Mouse (Mus musculus) c-Kit-positive CD71-negative TER-119-negative erythroid progenitor cells, embryonic 14.5 days (primary cell): Measurements from ENCODE around the gene Abhd6.

ENCODE experiments used
- DNase-seq: peaks from one replicate; pipeline ENCODE4 v3.0.0-alpha.2; 2013; ENCODE audit warnings: low read depth

Abhd6 gene

DNA sequence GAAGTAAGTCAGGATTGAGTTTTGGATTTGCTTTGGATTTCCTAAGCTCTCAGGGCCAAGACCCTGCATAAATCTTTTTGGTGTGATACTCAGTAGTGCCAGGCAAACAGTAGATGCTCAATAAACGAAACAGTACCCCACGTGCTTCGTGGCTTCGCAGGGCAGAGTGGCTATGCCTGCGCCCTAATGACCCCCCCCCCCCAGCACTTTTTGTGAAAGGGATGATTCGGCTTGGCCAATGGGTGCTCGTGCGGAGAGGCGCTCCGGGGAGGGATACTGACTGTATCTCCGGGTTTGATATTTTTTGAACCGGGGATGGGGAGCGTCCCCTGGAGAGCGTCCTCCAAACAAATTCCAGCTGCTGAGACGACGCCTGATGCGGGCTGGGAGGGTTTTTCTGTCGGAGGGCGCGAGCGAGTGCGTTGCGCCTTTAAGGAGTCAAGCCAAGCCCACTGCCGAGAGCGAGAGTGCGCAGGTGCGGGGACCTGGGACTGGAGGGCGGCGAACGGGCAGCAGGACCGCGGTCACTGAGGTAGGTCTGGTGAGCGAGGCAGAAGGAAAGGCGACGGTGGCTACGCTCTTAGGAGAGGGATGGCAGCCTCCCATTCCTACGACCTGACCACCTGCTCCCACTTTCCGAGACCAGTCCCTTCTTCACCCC is at the start of gene Abhd6:
Gene Abhd6 (plus strand): TSS at position 471 of the 661 bp plus-strand sequence.
- DNase-seq = peak; percentile 54

DNA sequence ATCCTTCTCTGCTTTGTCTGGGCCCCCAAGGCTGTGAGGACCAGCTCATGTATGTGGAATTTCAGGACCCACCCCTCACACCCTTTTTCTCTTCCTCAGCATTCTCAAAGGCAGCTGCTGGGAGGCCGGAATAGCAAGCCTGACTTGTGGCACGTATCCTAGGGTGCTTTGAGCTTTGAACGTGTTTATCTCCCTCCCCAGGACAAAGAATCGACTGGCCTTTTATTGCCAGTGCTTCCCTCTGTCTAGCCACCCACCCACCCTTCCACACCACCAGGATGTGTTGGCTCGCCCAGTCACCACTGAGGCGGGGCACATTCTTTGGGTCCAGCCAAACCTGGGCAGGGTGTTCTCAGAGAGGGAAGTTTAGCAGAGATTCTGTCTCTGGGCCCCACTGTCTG is 48.6 kb upstream of the Abhd6 start:
- no peak for DNase-seq

DNA sequence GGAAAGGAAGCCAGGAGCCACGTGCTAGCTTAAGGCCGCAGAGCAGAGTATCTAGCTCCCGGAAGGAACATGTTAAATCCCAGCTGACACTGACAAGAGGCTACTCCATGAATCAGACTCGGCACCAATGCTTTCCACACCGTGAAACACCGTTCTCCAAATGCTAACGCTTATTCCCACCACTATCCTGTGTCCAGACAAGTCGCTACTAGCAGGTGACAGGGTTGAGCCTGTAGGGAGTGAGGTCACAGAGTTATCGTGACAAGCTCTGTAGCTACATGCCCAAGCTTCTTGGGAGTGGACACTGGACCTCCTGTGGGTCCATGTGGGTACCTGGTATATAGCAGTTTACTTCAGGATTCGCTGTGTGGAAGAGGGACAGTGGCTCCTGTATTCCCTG is 46.3 kb upstream of the Abhd6 start:
- no peak for DNase-seq

DNA sequence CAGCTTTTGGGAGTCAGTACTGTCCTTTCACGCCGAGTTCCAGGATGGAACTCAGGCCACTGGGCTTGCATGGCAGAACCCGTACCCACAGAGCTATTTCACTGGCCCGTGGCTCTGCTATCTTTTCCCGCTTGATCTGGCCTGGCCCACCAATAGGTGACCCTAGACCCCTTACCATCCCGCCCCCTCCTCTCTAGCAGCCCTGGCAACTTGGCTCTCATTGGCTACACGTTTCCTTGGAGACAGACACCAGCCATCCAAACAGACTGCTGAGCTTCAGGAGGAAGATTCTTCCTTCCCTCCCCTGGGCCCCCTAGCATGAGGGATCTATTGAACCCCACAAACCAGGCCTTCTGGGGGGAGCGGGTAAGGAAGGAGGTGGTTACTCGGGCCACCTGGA is 45.7 kb upstream of the Abhd6 start, which contains the start of gene Gm45521:
Gene Gm45521 (plus strand): TSS at position 240 of the 400 bp plus-strand sequence.
- no peak for DNase-seq

DNA sequence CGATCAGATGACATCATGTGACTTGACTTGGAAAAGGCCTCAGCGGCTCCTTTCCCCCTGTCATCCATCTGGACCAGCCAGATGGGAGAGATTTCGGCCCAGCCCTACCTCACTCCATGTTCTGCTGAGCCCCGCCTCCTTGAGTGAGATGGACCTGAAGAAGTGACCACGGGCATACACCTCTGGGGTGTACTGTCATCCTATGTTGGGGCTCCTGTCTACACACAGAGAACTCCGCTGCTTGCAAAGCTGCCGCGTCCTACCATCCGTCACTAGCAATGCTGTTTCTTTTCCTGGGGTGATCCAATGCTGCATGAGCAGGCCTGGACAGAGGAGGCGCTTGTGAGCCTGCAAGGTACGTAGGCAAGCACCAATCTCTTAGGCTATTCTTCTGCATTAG is 42.1 kb upstream of the Abhd6 start:
- no peak for DNase-seq

DNA sequence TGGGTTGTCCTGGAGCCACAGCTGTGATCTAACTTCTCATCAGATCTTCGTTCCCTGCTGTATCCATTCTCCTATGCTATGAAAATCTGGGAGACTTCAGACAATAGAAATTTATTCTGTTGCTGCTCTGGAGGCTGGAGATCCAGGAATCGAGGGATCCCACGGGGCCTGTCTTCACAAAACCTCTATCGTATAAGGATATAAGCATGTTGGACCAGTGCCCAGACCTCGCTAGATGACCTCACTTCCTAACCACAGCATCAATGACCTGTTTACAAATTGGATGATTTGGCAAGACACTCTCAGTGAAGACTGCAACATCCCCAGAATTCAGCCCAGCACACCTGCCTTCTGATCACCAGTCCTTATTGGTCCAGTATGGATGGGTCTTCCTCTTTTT is 41.0 kb upstream of the Abhd6 start:
- DNase-seq = no peak

DNA sequence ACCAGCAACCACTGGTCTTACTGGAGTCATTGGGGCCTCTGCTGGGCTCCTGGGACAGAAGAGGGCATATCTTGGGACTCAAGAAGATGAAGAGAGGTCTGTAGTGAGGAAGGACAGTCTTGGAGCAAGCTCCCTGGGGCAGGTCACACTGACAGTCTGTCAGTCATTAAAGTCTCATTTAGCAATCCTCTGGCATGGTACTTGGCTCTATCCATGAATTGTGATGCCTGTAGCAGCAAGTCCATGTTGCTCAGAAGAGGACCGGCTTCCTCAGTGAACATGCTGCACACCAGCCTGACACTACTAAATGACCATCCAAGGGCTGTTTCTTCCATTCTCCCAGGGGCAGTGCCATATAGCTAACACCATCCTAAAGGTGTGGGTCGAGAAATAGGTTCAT is 40.1 kb upstream of the Abhd6 start:
- DNase-seq = no peak

DNA sequence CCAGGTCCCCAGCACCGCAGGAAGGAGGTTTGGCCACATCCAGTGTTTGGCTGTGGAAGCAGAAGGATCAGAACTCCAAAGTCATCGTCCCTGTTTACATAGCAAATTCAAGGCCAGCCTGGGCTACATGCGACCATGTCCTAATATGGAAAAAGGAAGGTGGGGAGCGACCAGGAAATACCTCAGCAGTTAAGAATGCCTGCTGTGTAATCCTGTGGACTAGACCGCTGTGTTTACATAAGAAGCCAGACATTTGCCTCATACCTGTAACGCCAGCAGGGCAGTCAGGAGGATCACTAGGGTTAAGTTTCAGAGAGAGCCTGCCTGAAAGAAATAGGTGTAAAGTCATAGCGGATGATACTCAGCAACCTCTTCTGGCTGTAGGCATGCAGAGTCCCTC is 39.5 kb upstream of the Abhd6 start:
- no peak for DNase-seq

DNA sequence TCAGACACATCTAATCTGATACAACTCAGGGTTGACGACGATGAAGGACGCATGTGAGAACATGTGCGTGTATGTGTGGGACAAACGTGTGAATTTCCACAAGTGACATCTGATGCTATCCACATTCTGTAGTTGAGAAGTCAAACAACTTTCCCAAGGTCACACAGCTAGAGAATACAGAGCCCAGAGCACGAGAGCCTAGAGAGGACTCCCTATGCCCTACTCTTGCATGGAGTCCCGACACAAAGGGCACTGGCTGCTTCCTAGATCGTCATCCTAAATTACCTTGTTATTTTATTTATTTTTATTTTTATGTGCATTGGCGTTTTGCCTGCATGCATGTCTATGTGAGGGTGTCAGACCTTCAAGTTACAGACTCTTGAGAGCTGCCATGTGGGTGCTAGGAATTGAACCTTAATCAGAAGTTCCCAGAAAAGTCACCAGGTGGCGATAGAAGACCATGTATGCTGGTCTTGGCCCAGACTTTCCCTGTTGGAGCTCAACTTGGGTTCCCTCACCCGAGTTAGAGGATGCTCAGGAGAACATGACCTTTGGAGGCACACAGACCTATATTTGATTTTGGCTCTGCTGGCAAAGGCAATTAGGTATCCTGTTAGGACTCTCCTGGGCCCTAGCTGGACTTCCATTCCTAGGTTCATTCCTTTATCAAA is 38.3 kb upstream of the Abhd6 start:
- DNase-seq = peak; percentile 68

DNA sequence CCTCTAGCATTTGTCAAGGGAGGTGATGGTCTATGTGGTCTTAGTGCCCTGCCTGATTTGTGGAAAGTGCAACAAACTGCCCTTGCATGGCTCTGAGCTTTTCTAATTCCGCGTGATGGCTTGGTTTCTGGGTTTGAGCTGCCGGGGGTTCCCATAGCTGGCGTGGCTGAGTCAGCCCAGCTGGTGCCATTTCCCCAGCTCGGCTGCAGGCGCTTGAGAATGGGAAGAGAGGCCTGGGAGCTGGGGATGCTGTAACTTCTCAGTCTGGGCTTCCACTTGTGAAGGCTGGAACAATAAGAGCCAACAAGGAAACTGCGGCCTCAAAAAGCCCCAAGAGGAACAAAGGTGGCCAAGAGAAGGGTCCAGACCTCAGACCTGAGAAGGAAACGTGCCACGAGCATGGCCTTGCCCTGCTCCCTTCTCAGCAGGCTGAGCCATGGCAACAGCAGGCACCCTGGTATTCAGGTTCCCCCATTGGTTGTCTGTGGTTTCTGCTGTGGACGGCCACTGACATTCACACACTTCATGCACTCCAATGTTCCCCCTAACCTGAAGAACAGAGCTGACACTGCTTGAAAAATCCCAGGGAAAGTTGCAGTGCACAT is 30.7 kb upstream of the Abhd6 start:
- no peak for DNase-seq

DNA sequence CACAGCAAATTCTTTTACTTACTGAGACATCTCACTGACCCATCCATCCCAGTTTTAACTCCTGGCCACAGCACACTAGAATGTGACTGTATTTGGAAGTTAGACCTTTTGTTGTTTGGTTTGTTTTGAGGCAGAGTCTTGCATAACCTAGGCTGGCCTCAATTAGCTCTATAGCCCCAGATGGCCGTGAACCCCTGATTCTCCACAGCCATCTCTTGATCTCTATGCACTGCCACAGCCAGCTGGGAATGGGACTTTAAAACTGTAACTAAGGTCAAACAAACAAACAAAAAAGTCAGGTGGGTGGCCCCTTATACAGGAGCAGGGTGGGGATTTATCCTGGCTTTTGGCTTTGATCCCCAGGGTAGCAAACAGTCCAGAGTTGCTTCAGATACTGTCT is 28.1 kb upstream of the Abhd6 start:
- DNase-seq = no peak

DNA sequence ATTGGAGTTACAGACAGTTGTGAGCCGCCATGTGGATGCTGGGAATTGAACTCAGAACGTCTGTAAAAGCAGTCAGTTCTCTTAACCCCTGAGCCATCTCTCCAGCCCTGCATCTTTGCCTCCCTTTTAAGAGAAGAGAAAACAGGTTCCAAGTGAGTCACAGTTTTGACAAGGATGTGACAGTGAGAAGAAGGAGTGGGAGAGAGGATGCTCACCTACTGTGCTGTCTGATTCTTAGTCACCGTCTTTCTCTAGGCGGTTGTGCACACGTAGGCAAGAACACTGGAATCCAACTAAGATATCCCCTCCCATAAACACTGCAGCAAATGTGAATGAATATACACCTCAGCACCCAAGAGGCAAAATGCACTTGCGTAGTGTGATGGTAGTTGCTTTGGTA is 27.5 kb upstream of the Abhd6 start:
- no peak for DNase-seq

DNA sequence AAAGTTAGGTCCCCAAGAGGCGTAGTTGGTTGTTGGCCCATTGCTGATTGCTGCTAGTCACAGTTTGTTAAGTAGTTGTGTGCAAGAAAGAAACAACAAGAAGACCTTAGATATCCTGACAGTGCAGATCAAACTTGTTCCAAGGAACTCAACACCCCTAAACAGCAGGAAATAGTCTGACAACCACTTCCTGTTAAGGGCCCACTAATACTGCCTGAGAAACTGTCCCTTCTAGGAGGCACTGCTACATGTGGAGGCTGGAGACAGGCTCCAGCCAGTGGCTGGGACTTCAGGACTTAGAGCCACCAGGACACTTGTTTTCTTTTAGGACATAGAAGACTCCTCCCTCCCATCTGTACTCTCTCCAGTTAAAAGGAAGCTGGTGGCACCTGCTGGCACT is 25.2 kb upstream of the Abhd6 start:
- no peak for DNase-seq

DNA sequence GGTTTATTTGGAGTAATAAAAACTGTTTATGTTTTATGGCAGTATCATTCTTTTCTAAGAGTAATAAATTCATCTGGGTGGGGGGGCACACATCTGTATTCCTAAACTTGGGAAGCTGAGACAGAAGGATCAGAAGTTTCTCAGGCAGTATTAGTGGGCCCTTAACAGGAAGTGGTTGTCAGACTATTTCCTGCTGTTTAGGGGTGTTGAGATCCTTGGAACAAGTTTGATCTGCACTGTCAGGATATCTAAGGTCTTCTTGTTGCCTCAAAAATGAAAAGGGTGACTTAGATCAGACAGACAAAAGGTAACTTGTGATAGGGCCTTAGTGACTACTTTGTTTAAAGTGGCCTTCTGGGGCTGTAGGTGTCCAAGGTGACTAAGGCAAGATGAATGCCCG is 24.5 kb upstream of the Abhd6 start:
- DNase-seq = no peak

DNA sequence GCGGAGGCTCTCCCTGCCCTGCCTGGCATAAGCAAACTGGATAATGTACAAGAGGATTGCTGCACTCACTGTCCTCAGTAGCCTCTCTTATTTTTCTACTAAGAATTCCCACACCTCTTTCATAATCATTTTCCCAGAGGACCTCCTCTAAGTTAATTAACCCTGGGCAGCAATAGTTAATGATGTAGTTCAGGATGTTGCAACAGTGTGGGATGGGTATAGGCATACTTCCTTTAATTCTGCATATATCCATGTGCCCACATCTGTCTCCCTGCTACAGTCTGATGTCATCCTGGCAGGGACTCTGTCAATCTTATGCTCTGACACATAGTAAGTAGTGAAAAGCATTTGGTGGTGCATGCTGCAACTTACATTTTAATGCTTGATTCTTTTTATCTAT is 21.5 kb upstream of the Abhd6 start:
- DNase-seq = no peak

DNA sequence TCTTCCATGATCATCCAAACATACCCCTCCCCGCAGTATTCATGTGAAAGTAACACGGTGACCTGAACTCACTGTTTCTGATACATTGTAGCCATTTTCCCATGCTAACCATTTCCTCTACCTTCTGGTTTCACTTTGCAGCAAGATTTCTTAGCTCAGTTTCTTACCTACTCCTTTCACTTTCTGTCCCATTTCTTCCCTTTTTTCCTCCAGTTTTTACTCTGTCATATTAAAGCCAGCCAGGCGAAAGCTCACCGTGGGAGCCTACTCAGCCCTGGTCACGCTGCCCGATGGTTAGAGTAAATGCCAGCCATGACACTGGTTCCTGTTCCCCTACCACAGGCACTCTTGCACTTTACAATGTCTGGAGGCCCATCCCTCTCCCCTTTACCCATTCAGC is 15.8 kb upstream of the Abhd6 start:
- DNase-seq = no peak

DNA sequence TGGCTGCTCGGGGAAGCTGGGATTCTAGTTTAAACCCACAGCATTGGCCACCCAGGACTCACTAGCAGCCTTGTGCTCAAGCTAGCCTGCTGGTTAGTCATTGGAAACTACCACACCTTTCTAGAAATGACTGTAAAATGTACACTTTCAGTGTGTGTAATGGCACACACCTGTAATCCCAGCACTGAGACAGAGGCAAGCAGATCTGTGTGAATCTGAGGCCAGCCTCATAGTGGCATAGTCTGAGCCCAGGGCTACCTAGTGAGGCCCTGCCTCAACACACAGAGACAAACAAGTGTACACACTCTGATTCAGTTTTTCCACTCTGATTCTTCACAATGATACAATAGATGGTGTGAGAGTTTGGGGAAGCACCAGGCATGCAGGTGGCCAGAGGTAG is 13.3 kb upstream of the Abhd6 start:
- no peak for DNase-seq

DNA sequence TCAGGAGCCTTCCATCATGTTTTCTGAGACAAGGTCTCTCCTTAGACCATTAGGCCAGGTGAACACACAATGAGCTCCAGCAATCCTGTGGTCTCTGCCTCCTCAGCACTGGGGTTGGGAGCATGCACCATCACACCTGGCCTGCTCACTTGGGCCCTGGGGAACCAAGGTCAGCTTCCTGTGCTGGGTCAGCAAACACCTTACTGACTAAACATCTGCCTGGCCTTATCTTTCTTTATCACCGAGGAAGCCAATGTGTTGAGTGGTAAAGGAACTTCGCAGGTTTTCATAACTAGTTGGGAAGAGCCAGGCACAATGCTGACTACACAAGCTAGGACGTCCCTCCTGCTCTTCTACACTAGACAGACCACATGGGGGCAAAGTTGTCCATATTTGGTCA is 12.7 kb upstream of the Abhd6 start:
- no peak for DNase-seq

DNA sequence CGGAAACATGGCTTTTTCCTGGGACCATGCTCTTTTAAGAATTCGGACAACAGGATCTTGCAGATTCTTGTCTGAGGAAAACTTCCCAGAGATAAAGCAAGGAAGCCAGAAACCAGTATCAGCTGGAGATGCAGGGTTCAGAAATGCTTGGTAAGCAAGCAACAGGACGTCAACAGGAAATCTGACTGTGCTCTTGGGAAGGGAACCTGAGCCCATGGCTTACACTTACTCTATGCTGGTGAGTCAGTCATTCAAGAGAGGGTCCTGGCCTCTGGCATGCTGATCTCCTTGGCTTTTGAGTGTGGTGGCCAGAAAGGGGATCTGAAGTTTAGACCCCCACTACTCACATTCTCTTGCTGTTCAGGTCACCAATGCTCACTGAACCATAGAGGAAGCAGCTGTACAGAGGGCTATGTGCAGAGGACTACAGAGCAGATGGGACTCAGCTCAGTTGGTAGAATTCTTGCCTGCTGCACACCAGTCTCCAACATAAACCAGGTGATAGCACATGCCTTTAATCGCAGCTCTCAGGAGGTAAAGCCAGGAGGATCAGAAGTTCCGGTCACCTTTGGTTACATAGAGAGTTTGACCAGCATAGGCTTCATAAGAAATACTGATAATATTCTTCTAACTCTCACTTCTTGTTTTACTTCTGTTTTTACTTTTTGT is 11.5 kb upstream of the Abhd6 start:
- no peak for DNase-seq

DNA sequence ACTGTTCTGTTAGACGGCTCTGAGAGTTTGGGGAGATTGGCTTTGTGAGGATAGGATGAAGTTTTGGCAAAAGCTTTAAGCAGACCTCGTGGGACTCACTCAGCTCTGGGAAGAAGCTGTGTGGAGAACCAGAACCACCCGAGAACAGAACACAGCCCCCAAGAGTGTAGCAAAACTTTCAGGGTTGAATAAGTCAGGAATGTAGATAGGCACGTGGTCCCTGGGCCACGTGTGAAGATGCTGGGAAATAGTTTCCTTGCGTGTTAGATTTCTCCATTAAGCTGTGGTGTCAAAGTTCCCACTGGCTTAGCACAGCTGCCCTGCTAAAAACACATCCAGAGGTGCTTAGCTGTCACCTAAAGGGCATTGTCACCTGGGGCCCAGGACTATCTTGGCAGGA is 10.5 kb upstream of the Abhd6 start:
- DNase-seq = no peak

DNA sequence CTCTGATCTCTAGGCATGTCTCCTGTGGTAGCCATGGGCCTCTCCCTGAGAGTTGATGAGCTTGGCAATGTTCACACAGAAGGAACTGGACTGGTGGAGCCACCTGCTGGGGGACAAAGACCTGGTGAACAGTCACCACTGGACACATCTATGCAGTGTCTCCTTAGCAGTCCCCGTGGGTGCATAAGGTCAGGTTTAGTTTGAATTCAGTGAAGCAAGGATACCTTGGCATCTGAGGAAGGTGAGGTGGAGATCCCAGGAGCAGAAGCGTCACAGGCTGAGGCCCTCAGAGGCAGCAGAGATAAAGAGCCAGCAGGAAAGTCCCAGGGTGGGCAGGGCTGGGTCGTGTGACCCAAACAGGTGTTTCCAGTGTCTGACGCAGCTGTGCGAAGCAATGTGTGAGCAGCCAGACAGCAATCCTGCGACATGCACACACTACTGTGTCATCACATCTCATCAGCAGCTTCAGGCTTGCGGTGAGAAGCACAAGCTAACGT is 8.4 kb upstream of the Abhd6 start, which contains the start of gene Dnase1l3:
Gene Dnase1l3 (minus strand): TSS at position 303 of the 497 bp plus-strand sequence.
- DNase-seq = no peak

DNA sequence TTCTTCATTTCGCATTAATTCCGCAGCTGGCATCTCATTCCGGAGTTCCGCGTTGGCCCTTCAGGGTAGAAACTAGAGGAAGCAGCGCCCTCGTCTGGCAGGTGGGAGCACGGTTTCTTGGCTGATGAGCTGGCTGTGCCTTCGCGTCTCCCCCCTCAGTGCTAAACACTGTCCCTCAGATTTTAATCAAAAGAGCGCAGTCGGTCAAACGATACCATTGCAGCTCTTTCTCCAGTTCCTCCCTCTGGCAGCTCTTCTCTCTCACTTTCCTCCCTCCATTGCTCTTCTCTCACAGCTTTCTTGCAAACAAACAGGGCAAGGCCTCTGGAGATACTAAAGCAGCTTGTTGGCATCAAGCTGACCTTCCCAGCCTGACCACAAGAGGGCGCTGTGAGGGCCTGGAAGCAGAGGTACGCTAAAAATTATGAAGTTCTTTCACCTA is 5.4 kb upstream of the Abhd6 start:
- DNase-seq = peak; percentile 89

DNA sequence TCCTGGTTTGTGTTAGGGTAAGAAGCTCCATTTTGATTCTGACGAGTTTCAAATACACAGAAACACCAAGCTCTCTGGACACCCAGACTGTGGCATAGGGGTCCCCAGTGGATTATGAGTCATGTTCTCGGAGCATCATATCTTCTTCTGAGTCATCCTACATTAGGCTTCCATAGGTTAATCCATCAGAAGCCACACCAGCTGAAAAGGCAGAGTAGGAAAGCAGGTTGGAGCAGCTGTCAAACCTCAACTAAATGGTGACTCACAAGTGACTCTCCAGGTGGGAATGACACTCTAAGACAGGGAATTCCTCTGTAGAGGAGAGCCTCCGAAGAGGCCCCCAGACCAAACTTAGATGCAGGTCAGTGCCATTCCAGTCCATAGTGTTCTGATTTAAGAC is 3.7 kb upstream of the Abhd6 start:
- DNase-seq = no peak
